Mouse (Mus musculus) forebrain, embryonic 15.5 days (tissue): Measurements from ENCODE around the gene Sez6l2. TPM values are rescaled to one million over a fixed set of nuclear protein-coding genes. Genes with fewer than 3 reads are reported as not detected.

Experiments used
- ATAC-seq: fragments of 200-750 bp; cut with Nextera tagmentation; replicated peaks from 2 replicates; pipeline ENCODE4 v1.8.0; 2017; ENCODE audit warnings: mild to moderate bottlenecking, moderate TSS enrichment, moderate library complexity
- H3K27ac ChIP-seq: fragments of 300-500 bp; sonication (generic); replicated peaks from 2 replicates; pipeline ENCODE4 v1.5.1; 2015; ENCODE audit warnings: mild to moderate bottlenecking, inconsistent platforms
- H3K27me3 ChIP-seq: fragments of 300-500 bp; sonication (generic); 2 replicates; pipeline ENCODE4 v1.6.1; 2015; ENCODE audit warnings: inconsistent platforms
- H3K36me3 ChIP-seq: fragments of 300-500 bp; sonication (generic); 2 replicates; pipeline ENCODE4 v1.6.1; 2015; ENCODE audit warnings: mild to moderate bottlenecking, inconsistent platforms
- H3K4me1 ChIP-seq: fragments of 300-500 bp; sonication (generic); 2 replicates; pipeline ENCODE4 v1.6.1; 2015; ENCODE audit warnings: inconsistent platforms
- H3K4me2 ChIP-seq: fragments of 300-500 bp; sonication (generic); replicated peaks from 2 replicates; pipeline ENCODE4 v1.6.1; 2015; ENCODE audit warnings: mild to moderate bottlenecking, inconsistent platforms
- H3K4me3 ChIP-seq: fragments of 300-500 bp; sonication (generic); 2 replicates; pipeline ENCODE4 v1.5.1; 2015; ENCODE audit warnings: mild to moderate bottlenecking, inconsistent platforms
- H3K9ac ChIP-seq: fragments of 300-500 bp; sonication (generic); replicated peaks from 2 replicates; pipeline ENCODE4 v1.6.1; 2015; ENCODE audit warnings: mild to moderate bottlenecking, inconsistent platforms
- H3K9me3 ChIP-seq: fragments of 300-500 bp; sonication (generic); 2 replicates; pipeline ENCODE4 v1.6.1; 2016; ENCODE audit warnings: inconsistent platforms
- WGBS: fragments of 180-500 bp; shearing (Covaris S2); methylation state at CpG from one replicate; pipeline ENCODE4 v1.1.7; 2015; ENCODE audit warnings: mixed read lengths; 5-methylcytosine and 5-hydroxymethylcytosine counted together
- polyA plus RNA-seq: library from polyadenylated mRNA; unstranded; fragments of >200 nt; fragmentation: Nextera tagmentation; extraction: Ambion mirVana; gene quantifications from 2 replicates; pipeline ENCODE4 v1.2.1, GENCODE M21; 2015

The Sez6l2 gene
- polyA plus RNA-seq, 1 experiment from 2014 or later: 25.5 TPM

DNA sequence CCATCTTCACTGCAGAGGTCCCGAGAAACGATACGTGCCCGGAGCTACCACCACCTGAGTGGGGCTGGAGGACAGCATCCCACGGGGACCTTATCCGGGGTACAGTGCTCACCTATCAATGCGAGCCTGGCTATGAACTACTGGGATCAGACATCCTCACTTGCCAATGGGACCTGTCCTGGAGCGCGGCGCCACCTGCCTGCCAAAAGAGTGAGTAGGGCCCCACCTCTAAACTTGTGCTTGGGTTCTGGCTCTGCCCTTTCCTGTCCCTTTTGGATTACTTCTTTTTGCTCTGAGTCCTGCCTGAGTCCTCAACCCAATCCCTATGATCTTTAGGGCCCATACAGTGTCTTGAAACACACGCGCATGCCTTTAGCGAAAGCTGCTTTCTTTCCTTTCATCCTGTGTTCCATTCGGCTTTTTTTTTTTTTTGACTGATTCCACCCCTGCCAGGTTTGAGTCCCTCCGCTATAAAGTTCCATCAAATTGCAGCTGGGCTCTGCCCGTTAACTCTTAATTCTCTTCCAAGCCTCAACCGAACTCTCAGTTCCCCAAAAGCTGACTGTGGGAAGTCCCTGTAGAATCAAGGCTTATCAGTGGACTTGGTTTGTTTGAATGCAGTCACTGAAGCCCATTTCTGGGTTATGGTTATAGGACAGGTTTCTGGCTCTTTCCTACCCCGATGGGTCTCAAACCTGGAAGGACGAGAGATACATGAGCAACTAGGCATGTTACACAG is 13.4 kb downstream of the Sez6l2 start:
- Histone ChIP-seq H3K27me3 (no peaks in the 10 kb centered on the region), H3K27ac (no peak overlapping the region), H3K4me2 (no peak overlapping the region), H3K4me3 (no peak overlapping the region), H3K9me3 (no peaks in the 10 kb centered on the region), H3K4me1 (no peaks in the 10 kb centered on the region), H3K36me3 (peaks cover 58% of the 10 kb centered on the region), H3K9ac (no peak overlapping the region)
- ATAC-seq: no peak
- 28% methylated on average over 19 of the region's 19 CpGs for WGBS

- H3K4me2 ChIP-seq: no peak overlapping the region
- 50% methylated on average over 3 of the region's 3 CpGs for WGBS
- peaks cover 57% of the 10 kb centered on the region for H3K36me3 ChIP-seq
Measured at GRCm38 (mm10) chr7:126965568-126965967, 15.2 kb downstream of the Sez6l2 start.

GRCm38 (mm10) chr7:126967361-126967760 is 17.0 kb downstream of the Sez6l2 start:
- no peaks in the 10 kb centered on the region for H3K9me3 ChIP-seq
- H3K27me3 ChIP-seq: no peaks in the 10 kb centered on the region
- H3K9ac ChIP-seq: no peak overlapping the region
- H3K4me1 ChIP-seq: no peaks in the 10 kb centered on the region
- H3K36me3 ChIP-seq: peaks cover 59% of the 10 kb centered on the region
- no peak for ATAC-seq
- 64% methylated on average over 6 of the region's 6 CpGs for WGBS
- no peak overlapping the region for H3K4me2 ChIP-seq
- H3K27ac ChIP-seq: no peak overlapping the region
- no peak overlapping the region for H3K4me3 ChIP-seq

More at GRCm38 (mm10) chr7:126965568-126965967, 15.2 kb downstream of the Sez6l2 start:
- no peak for ATAC-seq
- Histone ChIP-seq H3K9ac (no peak overlapping the region), H3K27me3 (no peaks in the 10 kb centered on the region), H3K4me3 (no peak overlapping the region), H3K9me3 (no peaks in the 10 kb centered on the region), H3K27ac (no peak overlapping the region), H3K4me1 (no peaks in the 10 kb centered on the region)

DNA sequence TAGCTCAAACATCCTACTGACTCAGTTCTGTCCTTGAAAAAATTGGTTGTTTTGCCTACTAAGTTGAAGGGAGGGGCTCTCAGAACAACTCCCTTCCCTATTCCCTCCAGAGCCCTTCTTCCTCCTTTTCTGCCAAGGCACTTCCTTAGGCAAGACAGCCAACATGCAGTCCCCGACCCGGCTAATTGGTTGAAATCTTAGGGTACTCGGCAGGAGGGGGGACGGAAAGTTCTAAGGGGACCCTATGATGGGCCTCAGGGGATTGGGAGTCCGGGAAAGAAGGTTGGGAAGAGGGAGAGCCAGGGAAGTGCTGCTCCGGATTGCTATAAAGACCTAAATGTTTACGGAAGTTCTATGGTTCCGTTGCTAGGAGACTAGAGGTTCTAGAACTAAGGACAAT is 25.1 kb downstream of the Sez6l2 start:
- H3K4me2 ChIP-seq: peak overlapping the region; percentile 75
- peak overlapping the region; percentile 85 for H3K4me3 ChIP-seq
- no peaks in the 10 kb centered on the region for H3K27me3 ChIP-seq
- H3K4me1 ChIP-seq: peaks cover 20% of the 10 kb centered on the region
- 14% methylated on average over 8 of the region's 8 CpGs for WGBS
- H3K27ac ChIP-seq: peak overlapping the region; percentile 99; the same call in 1 of the 2 replicates
- 0 out of 2 replicates have a peak overlapping the region, but pooled peaks have one; percentile 94 for H3K9ac ChIP-seq
- H3K9me3 ChIP-seq: no peaks in the 10 kb centered on the region
- ATAC-seq: no peak; the same call in 1 of the 2 replicates
- peaks cover 40% of the 10 kb centered on the region for H3K36me3 ChIP-seq

DNA sequence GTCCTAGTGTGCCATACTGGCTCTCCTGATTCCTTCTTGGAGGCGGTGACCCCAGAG is 25.4 kb downstream of the Sez6l2 start, which contains the start of gene Cdipt:
TSS of gene Cdipt (plus strand) at position 22 of the 57 bp plus-strand sequence.
- Histone ChIP-seq H3K9ac (peak within 1 kb of the TSS; percentile 94), H3K27me3 (no peaks in the 10 kb centered on the region), H3K36me3 (peaks cover 38% of the 10 kb centered on the region), H3K4me1 (peaks cover 20% of the 10 kb centered on the region), H3K4me2 (peak within 1 kb of the TSS; percentile 75), H3K9me3 (no peaks in the 10 kb centered on the region), H3K4me3 (peak within 1 kb of the TSS; percentile 85), H3K27ac (peak within 1 kb of the TSS; percentile 99)
- no peak for ATAC-seq
- 8% methylated on average over 1 of the region's 1 CpGs for whole genome bisulfite sequencing

DNA sequence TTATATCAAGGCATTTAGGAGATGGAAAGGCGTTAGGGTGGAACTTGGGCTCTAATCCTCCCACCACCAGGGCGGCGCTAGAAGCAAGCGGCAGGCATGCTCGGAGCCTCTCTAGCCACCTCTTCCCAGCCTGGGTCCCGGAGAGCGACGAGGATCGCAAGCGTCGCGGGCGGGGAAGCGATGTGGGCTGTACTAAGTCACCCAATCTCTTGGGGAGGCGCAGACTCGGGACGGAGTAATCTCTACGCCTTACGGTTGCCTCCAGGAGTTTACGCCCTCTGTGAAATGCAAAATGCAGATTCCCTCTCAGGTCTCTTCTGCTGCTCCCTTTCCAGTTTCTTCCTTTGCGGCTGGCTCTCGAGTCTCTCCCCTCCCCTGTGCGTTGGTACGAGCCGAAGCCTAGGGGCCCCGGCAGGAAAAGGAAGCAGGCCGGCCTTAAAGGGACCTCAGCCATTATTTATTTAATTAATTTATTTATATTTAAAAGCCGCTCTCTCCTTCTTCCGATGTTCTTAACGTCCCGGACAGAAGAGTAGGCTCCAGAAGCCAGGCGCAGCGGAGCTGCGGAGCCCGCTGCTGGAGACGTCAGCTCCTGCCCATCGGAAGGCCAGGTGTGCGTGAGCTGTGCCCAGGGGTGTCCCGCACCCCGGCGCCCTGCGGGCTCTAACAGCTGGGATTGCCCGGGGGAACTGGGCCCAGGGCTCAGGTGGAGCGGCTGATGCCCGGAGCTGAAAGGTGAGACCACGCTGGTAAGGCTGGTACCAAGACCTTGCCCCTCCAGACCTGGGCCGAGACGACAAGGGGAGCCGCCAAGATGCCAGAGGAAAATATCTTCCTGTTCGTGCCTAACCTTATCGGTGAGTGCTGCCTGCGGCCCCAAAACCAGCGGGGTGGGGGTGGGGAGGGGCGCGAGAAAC is 25.8 kb downstream of the Sez6l2 start, which contains the start of gene Cdiptos:
TSS of gene Cdiptos (minus strand) at position 149 of the 917 bp plus-strand sequence.
- H3K9ac ChIP-seq: peak within 1 kb of the TSS; percentile 94
- H3K36me3 ChIP-seq: peaks cover 38% of the 10 kb centered on the region
- H3K4me1 ChIP-seq: peaks cover 20% of the 10 kb centered on the region
- no peaks in the 10 kb centered on the region for H3K27me3 ChIP-seq
- H3K27ac ChIP-seq: peak within 1 kb of the TSS; percentile 99
- peak; percentile 96 for ATAC-seq
- WGBS: under 1% methylated on average over 55 of the region's 55 CpGs
- H3K4me2 ChIP-seq: peak within 1 kb of the TSS; percentile 75
- H3K4me3 ChIP-seq: peak within 1 kb of the TSS; percentile 85
- no peaks in the 10 kb centered on the region for H3K9me3 ChIP-seq

GRCm38 (mm10) chr7:126976878-126977459 is 26.6 kb downstream of the Sez6l2 start:
- H3K27ac ChIP-seq: peak overlapping the region; percentile 99; the same call in 1 of the 2 replicates
- H3K9ac ChIP-seq: peak overlapping the region; percentile 94
- peaks cover 20% of the 10 kb centered on the region for H3K4me1 ChIP-seq
- H3K36me3 ChIP-seq: peaks cover 36% of the 10 kb centered on the region
- no peak; the same call in 1 of the 2 replicates for ATAC-seq
- WGBS: 30% methylated on average over 14 of the region's 14 CpGs
- peak overlapping the region; percentile 75 for H3K4me2 ChIP-seq
- no peaks in the 10 kb centered on the region for H3K27me3 ChIP-seq
- H3K9me3 ChIP-seq: no peaks in the 10 kb centered on the region
- peak overlapping the region; percentile 85 for H3K4me3 ChIP-seq

DNA sequence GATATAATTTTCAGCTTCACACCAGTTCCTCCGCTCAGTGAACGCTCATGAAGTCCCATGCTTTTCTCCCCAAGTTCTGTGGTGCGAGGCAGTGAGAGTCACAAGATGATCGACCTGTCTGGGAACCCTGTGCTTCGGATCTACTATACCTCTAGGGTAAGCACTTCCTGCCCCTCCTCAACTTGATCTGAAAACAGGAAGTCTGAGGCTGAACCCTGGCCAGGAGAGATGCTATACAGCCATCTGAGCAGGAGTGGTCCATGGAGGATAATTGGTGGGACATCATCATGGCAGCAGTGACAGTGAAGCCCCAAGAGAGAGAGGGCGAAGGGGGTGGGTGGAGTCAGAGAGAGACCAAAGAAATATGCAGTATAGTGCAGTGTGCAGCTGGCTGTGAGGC is 28.5 kb downstream of the Sez6l2 start:
- Histone ChIP-seq H3K27ac (no peak overlapping the region), H3K9me3 (no peaks in the 10 kb centered on the region), H3K4me1 (peaks cover 20% of the 10 kb centered on the region), H3K4me2 (no peak overlapping the region), H3K36me3 (peaks cover 32% of the 10 kb centered on the region), H3K27me3 (no peaks in the 10 kb centered on the region), H3K4me3 (no peak overlapping the region), H3K9ac (no peak overlapping the region)
- WGBS: 96% methylated on average over 6 of the region's 6 CpGs
- no peak for ATAC-seq

DNA sequence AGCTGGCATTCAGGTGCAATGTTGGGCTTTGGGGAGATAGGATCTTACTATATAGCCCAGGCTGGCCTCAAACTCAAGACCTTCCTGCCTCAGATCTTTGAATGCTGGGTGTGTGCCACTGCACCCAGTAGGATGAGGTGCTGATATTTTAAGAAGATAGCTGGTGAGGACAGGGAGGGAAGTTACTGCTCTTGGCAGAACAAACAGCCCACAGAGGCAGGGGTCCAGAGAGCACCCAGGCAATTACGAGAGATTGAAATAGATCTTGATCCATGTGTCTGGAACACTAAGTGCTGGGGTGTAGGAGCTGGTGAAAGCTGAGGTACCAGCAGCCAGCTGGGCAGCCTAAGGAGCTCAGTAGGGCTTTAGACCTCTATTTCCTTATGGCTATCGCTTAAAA is 31.2 kb downstream of the Sez6l2 start:
- H3K9me3 ChIP-seq: no peaks in the 10 kb centered on the region
- 91% methylated on average over 2 of the region's 2 CpGs for WGBS
- H3K4me3 ChIP-seq: no peak overlapping the region
- H3K4me2 ChIP-seq: no peak overlapping the region
- H3K27ac ChIP-seq: no peak overlapping the region
- no peak overlapping the region for H3K9ac ChIP-seq
- ATAC-seq: no peak
- peaks cover 32% of the 10 kb centered on the region for H3K36me3 ChIP-seq
- peaks cover 15% of the 10 kb centered on the region for H3K4me1 ChIP-seq
- no peaks in the 10 kb centered on the region for H3K27me3 ChIP-seq

DNA sequence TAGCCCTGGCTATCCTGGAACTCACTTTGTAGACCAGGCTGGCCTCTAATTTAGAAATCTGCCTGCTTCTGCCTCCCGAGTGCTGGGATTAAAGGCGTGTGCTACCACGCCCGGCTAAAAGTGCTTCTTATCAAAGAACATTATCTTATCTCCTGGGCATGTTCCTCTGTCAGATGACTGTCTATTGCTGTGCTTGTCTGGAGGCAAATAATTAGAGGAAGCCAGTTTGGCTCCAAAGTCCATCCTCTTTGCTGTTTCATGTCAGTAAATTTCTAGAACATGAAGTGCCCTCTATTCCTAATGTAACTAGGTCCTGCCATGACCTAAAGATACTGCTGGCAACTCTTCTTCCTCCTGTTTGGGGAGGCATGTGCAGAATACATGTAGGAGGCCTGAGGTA is 31.7 kb downstream of the Sez6l2 start:
- no peaks in the 10 kb centered on the region for H3K9me3 ChIP-seq
- H3K27me3 ChIP-seq: no peaks in the 10 kb centered on the region
- peaks cover 12% of the 10 kb centered on the region for H3K4me1 ChIP-seq
- H3K36me3 ChIP-seq: peaks cover 32% of the 10 kb centered on the region
- H3K9ac ChIP-seq: no peak overlapping the region
- no peak for ATAC-seq
- no peak overlapping the region for H3K4me3 ChIP-seq
- 95% methylated on average over 4 of the region's 4 CpGs for WGBS
- no peak overlapping the region for H3K4me2 ChIP-seq
- H3K27ac ChIP-seq: no peak overlapping the region

- Histone ChIP-seq H3K4me1 (peaks cover 2% of the 10 kb centered on the region; the same call in 1 of the 2 replicates), H3K9ac (no peak overlapping the region), H3K36me3 (peaks cover 30% of the 10 kb centered on the region), H3K4me2 (no peak overlapping the region), H3K9me3 (no peaks in the 10 kb centered on the region), H3K27me3 (no peaks in the 10 kb centered on the region), H3K27ac (no peak overlapping the region), H3K4me3 (no peak overlapping the region)
- 77% methylated on average over 7 of the region's 7 CpGs for WGBS
- ATAC-seq: no peak
Measured at GRCm38 (mm10) chr7:126983113-126983512, 32.8 kb downstream of the Sez6l2 start.
